Mouse (Mus musculus) left cerebral cortex, adult 8-10 months (tissue): ENCODE results near the gene Trim17. TPM values are rescaled to one million over a fixed set of nuclear protein-coding genes. Genes with fewer than 3 reads are reported as not detected.

Experiments used
- DNase-seq, 2 experiments: peaks; one replicate each; pipeline ENCODE4 v3.0.0; 2022; ENCODE audit warnings: low spot score in 2 of 2
- total RNA-seq, 4 experiments: library from RNA; stranded (reverse); gene quantifications; 2 replicates each; pipeline ENCODE4 v1.2.4; 2022

Gene Trim17
- total RNA-seq, 4 experiments from 2014 or later, result 3.7 to 5.0 (median 4.1) TPM

- no peak for DNase-seq
Observed at GRCm38 (mm10) chr11:58968551-58968950, 14.1 kb downstream of the Trim17 start.

GRCm38 (mm10) chr11:58969027-58969426 lies 14.5 kb downstream of the Trim17 start:
- DNase-seq, result no peak

GRCm38 (mm10) chr11:58969659-58970058 lies 15.2 kb downstream of the Trim17 start:
- DNase-seq, result no peak

GRCm38 (mm10) chr11:58970831-58971530 lies 16.5 kb downstream of the Trim17 start:
- DNase-seq, result no peak

GRCm38 (mm10) chr11:58971796-58972195 lies 17.3 kb downstream of the Trim17 start:
- no peak for DNase-seq

GRCm38 (mm10) chr11:58974414-58974813 lies 19.9 kb downstream of the Trim17 start:
- no peak for DNase-seq

GRCm38 (mm10) chr11:58977150-58977549 lies 22.7 kb downstream of the Trim17 start:
- DNase-seq, result no peak

GRCm38 (mm10) chr11:58977607-58978026 lies 23.1 kb downstream of the Trim17 start:
- no peak for DNase-seq

GRCm38 (mm10) chr11:58978027-58978705 lies 23.7 kb downstream of the Trim17 start, which contains the start of gene Trim11:
Gene Trim11 (plus strand): TSS chr11:58978093.
- no peak for DNase-seq

- DNase-seq, result no peak
Observed at GRCm38 (mm10) chr11:58978706-58979030, 24.2 kb downstream of the Trim17 start.

GRCm38 (mm10) chr11:58979183-58979582 lies 24.7 kb downstream of the Trim17 start:
- no peak for DNase-seq

GRCm38 (mm10) chr11:58979661-58980060 lies 25.2 kb downstream of the Trim17 start:
- no peak for DNase-seq

- no peak for DNase-seq
Observed at GRCm38 (mm10) chr11:58980381-58980990, 26.0 kb downstream of the Trim17 start.

- DNase-seq, result peak in 1 of 2 experiments; percentile 74
Observed at GRCm38 (mm10) chr11:58981541-58982447, 27.3 kb downstream of the Trim17 start.

GRCm38 (mm10) chr11:58982471-58983097 lies 28.1 kb downstream of the Trim17 start:
- no peak for DNase-seq

GRCm38 (mm10) chr11:58983691-58984341 lies 29.3 kb downstream of the Trim17 start:
- no peak for DNase-seq

GRCm38 (mm10) chr11:58984657-58985056 lies 30.2 kb downstream of the Trim17 start:
- DNase-seq, result no peak

- DNase-seq, result no peak
Observed at GRCm38 (mm10) chr11:58985299-58985917, 30.9 kb downstream of the Trim17 start.

GRCm38 (mm10) chr11:58989166-58989565 lies 34.7 kb downstream of the Trim17 start:
- no peak for DNase-seq

GRCm38 (mm10) chr11:58990141-58990540 lies 35.7 kb downstream of the Trim17 start:
- no peak for DNase-seq
